Mouse (Mus musculus) bone marrow, adult 2 months (tissue): Measurements from ENCODE around the gene Sppl2c. TPM values are rescaled to one million over a fixed set of nuclear protein-coding genes. Genes with fewer than 3 reads are reported as not detected.

Source experiments
- H3K27ac ChIP-seq: fragments of 200-500 bp; 2 replicates; pipeline ENCODE4 v1.5.1; 2012; ENCODE audit warnings: low read depth, mild to moderate bottlenecking, control low read depth, inconsistent platforms, low read length; ENCODE audit not compliant: control insufficient read depth, poor library complexity, insufficient read depth
- H3K4me1 ChIP-seq: fragments of 200-500 bp; 2 replicates; pipeline ENCODE4 v1.6.1; 2011; ENCODE audit warnings: low read length; ENCODE audit not compliant: control insufficient read depth, insufficient read depth
- H3K4me3 ChIP-seq: fragments of 200-500 bp; replicated peaks from 2 replicates; pipeline ENCODE3; 2011; ENCODE audit warnings: mild to moderate bottlenecking, low read depth, low read length, control low read depth; ENCODE audit not compliant: control insufficient read depth
- CTCF ChIP-seq: fragments of 200-500 bp; IDR thresholded peaks from 2 replicates; pipeline ENCODE4 v1.5.1; 2011; ENCODE audit warnings: low read length, control low read depth; ENCODE audit not compliant: control insufficient read depth, insufficient read depth
- POLR2A ChIP-seq: fragments of 200-500 bp; IDR thresholded peaks from 2 replicates; pipeline ENCODE4 v1.6.1; 2011; ENCODE audit warnings: low read depth, mild to moderate bottlenecking, control low read depth, low read length, borderline replicate concordance; ENCODE audit not compliant: control insufficient read depth
- WGBS: fragments of 180-500 bp; shearing (Covaris S2); methylation state at CpG from one replicate; pipeline ENCODE4 v1.1.7; 2018; 5-methylcytosine and 5-hydroxymethylcytosine counted together
- polyA plus RNA-seq: library from polyadenylated mRNA; stranded (reverse); fragments of >200 nt; gene quantifications from 2 replicates; pipeline ENCODE4 v1.2.4, GENCODE M21; 2011; ENCODE audit warnings: low replicate concordance; ENCODE audit not compliant: missing spikeins, insufficient read depth, insufficient read length

Gene Sppl2c
- not detected in 2 replicates for polyA plus RNA-seq

GRCm38 (mm10) chr11:104186135-104186836, at the start of gene Sppl2c:
Gene Sppl2c (plus strand): TSS chr11:104186327.
- 60% methylated on average over 13 of the region's 13 CpGs for WGBS
- TF ChIP-seq CTCF (no peak), POLR2A (no peak)
- Histone ChIP-seq H3K4me1 (no peaks in the 10 kb centered on the region), H3K4me3 (no peak within 1 kb of the TSS), H3K27ac (no peak within 1 kb of the TSS)

- H3K4me1 ChIP-seq = no peaks in the 10 kb centered on the region
- TF ChIP-seq CTCF = no peak
- TF ChIP-seq POLR2A = no peak
- no peak overlapping the region for H3K27ac ChIP-seq
- WGBS = 52% methylated on average over 3 of the region's 3 CpGs
- H3K4me3 ChIP-seq = no peak overlapping the region
These were observed 47.2 kb upstream of the Sppl2c start for GRCm38 (mm10) chr11:104138976-104139375.

DNA sequence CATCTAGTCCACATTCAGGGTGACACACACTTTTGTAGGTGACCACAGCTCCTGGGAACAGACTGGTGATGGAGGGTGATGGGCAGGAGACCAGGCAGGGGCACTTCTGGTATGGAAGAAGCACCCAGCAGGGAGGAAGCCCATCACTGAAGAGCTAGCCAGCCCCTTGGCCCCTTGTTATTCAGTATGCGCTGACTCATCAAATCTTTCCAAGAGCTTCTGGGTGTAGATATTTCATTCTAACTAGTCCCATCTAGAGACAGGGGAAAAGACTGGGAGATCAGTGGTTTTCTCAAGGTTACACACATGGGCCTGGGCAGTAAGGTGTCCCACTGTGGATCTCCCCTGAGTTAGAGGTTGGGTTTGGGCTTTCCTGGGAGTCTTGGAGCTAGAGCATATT, 41.2 kb upstream of the Sppl2c start:
- no peak for TF ChIP-seq POLR2A
- no peak for TF ChIP-seq CTCF
- H3K4me1 ChIP-seq = no peaks in the 10 kb centered on the region
- 95% methylated on average over 1 of the region's 1 CpGs for WGBS
- no peak overlapping the region for H3K27ac ChIP-seq
- H3K4me3 ChIP-seq = no peak overlapping the region

GRCm38 (mm10) chr11:104148787-104149186, 37.3 kb upstream of the Sppl2c start:
- TF ChIP-seq CTCF (no peak), POLR2A (no peak)
- no peak overlapping the region for H3K4me3 ChIP-seq
- H3K27ac ChIP-seq = no peak overlapping the region
- 71% methylated on average over 7 of the region's 7 CpGs for WGBS
- no peaks in the 10 kb centered on the region for H3K4me1 ChIP-seq

DNA sequence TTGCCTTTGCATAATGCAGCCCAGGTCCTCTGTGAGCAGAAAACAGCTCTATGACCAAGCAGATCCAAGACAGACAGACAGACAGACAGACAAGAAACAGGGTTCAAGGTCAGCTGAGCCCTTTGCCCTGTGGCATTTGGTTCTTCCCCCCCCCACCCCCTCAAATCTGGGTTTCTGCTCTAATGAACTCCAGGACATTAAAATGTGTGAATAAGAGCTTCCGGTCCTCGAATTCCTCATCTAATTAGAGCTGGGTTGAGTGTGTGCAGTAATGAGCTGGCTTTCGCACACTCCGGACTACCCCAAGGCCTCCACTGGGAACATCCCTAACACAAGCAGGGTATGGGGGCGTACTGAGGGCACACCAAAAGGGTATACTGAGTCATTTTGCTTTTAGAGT, 35.2 kb upstream of the Sppl2c start:
- no peak for TF ChIP-seq CTCF
- no peak for TF ChIP-seq POLR2A
- 73% methylated on average over 5 of the region's 5 CpGs for WGBS
- H3K27ac ChIP-seq = no peak overlapping the region

DNA sequence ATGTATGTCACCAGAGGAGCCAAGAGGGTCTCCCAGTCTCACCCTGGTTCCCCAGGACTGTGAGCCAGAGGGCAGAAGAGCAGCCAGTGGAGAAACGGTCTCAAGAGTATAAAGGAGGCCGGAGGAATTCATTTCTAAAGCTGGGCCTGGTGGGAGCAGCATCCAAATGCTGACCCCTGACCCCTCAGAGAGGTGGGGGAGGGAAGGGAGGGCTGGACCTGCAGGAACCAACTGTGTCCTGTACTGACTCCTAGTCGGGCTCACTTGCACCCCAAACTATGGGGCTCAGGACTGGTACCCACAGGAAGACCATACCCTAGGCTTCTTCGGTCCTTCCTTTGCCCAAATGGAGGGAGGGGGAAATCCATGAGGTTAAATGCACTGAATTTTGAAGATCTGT, 31.8 kb upstream of the Sppl2c start:
- WGBS = 67% methylated on average over 4 of the region's 4 CpGs
- no peak overlapping the region for H3K4me3 ChIP-seq
- no peak overlapping the region for H3K27ac ChIP-seq
- no peaks in the 10 kb centered on the region for H3K4me1 ChIP-seq
- no peak for TF ChIP-seq POLR2A
- no peak for TF ChIP-seq CTCF

More for the DNA sequence above, 35.2 kb upstream of the Sppl2c start:
- Histone ChIP-seq H3K4me1 (no peaks in the 10 kb centered on the region), H3K4me3 (no peak overlapping the region)

DNA sequence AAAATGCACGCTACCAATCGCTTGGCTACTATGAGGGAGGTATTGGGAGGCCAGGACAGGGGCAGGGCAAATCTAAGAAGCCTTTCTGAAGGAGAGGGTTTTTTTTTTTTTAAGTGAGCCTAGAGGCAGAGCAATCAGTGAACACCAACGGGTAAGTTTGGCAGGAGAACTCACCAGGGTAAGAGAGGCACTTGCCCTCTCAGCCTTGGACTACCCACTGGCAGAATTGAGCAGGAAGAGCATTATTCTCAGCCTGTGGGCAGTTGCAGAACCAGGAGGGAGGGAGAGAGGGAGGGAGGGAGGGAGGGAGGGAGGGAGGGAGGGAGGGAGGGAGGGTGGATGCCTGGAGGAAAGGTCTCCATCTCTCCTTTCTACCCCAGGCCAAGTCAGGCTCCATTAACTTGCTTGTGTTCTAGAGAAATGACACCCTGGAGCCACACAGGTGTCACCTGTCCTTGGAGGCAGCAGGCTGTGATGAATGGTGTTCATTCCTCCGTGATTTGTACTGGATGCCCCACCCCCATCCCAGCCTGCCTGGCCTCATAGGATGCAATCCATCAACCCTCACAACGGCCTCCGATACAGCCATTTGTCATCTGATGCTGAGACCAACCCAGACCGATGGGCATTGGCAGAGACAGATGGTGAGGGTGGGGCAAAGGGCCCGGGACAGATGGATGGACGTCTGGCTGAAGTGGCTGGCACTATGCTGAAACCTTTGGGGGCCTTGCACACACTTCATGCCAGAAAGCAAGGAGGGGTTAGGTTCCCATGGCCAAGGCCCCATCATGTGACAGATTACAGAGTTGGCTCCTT, 31.1 kb upstream of the Sppl2c start:
- H3K27ac ChIP-seq = no peak overlapping the region
- no peaks in the 10 kb centered on the region for H3K4me1 ChIP-seq
- no peak overlapping the region for H3K4me3 ChIP-seq
- no peak for TF ChIP-seq CTCF
- no peak for TF ChIP-seq POLR2A
- 35% methylated on average over 9 of the region's 9 CpGs for WGBS

GRCm38 (mm10) chr11:104155899-104156298, 30.2 kb upstream of the Sppl2c start:
- H3K4me1 ChIP-seq = no peaks in the 10 kb centered on the region
- H3K4me3 ChIP-seq = no peak overlapping the region
- no peak for TF ChIP-seq POLR2A
- no peak for TF ChIP-seq CTCF
- H3K27ac ChIP-seq = no peak overlapping the region

DNA sequence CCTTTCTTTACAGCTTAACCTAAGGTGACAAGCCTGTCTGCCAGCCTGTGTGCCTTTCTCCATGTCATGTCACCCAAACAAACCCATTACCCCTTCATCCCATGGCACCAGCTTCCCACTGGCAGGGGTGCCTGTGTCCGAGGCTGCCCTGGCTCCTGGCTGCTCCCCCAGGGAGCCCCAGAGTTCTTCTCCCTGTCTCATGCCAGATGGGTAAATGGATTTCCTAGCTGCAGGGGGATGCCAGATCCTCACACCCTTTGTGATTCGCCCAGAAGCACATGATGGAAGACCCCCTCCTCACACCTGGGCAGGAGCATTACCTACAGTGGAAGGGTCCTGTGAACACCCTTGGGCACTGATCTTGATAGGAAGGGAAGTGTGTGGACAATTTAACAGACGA, 29.7 kb upstream of the Sppl2c start:
- WGBS = 36% methylated on average over 3 of the region's 3 CpGs

More for the DNA sequence above, 29.7 kb upstream of the Sppl2c start:
- Histone ChIP-seq H3K4me3 (no peak overlapping the region), H3K4me1 (no peaks in the 10 kb centered on the region), H3K27ac (no peak overlapping the region)
- no peak for TF ChIP-seq POLR2A
- TF ChIP-seq CTCF = no peak
